Mouse (Mus musculus): Measurements from ENCODE around the gene Sstr5. TPM values are rescaled to one million over a fixed set of nuclear protein-coding genes. Genes with fewer than 3 reads are reported as not detected.

The Sstr5 gene
- polyA plus RNA-seq, 1 experiment = not detected

- Histone ChIP-seq H3K79me2 (ENCODE audit: control insufficient read depth, insufficient read depth) (no peaks in the 10 kb centered on the region), H3K27me3 (ENCODE audit: control insufficient read depth, insufficient read depth, insufficient read length) (peaks cover 10% of the 10 kb centered on the region), H3K36me3 (ENCODE audit: control insufficient read depth, insufficient read depth) (no peaks in the 10 kb centered on the region), H3K4me3 (ENCODE audit: insufficient read depth, poor library complexity, severe bottlenecking) (no peak overlapping the region), H3ac (ENCODE audit: control insufficient read depth, insufficient read length, low read depth) (no peak overlapping the region), H3K79me3 (ENCODE audit: low read depth) (no peaks in the 10 kb centered on the region)
- TF ChIP-seq FOSL1 (IDR thresholded peaks at IDR 0.05; ENCODE audit: insufficient read depth, low read length, poor library complexity, severe bottlenecking) = no peak
- no peak for TF ChIP-seq MYOG (IDR thresholded peaks at IDR 0.05; ENCODE audit: control insufficient read depth, extremely low read depth, insufficient read length)
- no peak for TF ChIP-seq CEBPB (IDR thresholded peaks at IDR 0.05; ENCODE audit: low read depth)
- TF ChIP-seq MAX (IDR thresholded peaks at IDR 0.05) = no peak
- no peak for TF ChIP-seq USF1 (IDR thresholded peaks at IDR 0.05; ENCODE audit: low read depth)
Measured at GRCm38 (mm10) chr17:25522080-25522479, 25.0 kb upstream of the Sstr5 start.

GRCm38 (mm10) chr17:25520492-25520891, 23.4 kb upstream of the Sstr5 start:
- H3ac ChIP-seq (ENCODE audit: control insufficient read depth, insufficient read length, low read depth) = no peak overlapping the region
- no peak overlapping the region for H3K4me3 ChIP-seq (ENCODE audit: insufficient read depth, poor library complexity, severe bottlenecking)
- H3K79me2 ChIP-seq (ENCODE audit: control insufficient read depth, insufficient read depth) = no peaks in the 10 kb centered on the region
- TF ChIP-seq MAX (IDR thresholded peaks at IDR 0.05) (no peak), CTCF (IDR thresholded peaks at IDR 0.05; ENCODE audit: control insufficient read depth, insufficient read depth, insufficient read length) (no peak), USF1 (IDR thresholded peaks at IDR 0.05; ENCODE audit: low read depth) (no peak)
- no peaks in the 10 kb centered on the region for H3K79me3 ChIP-seq (ENCODE audit: low read depth)
- no peaks in the 10 kb centered on the region for H3K36me3 ChIP-seq (ENCODE audit: control insufficient read depth, insufficient read depth)
- H3K27me3 ChIP-seq (ENCODE audit: control insufficient read depth, insufficient read depth, insufficient read length) = peaks cover 10% of the 10 kb centered on the region

- TF ChIP-seq CEBPB (IDR thresholded peaks at IDR 0.05; ENCODE audit: low read depth) (no peak), CTCF (IDR thresholded peaks at IDR 0.05; ENCODE audit: control insufficient read depth, insufficient read depth, insufficient read length) (no peak), USF1 (IDR thresholded peaks at IDR 0.05; ENCODE audit: low read depth) (no peak)
- H3K79me3 ChIP-seq (ENCODE audit: low read depth) = no peaks in the 10 kb centered on the region
- no peaks in the 10 kb centered on the region for H3K36me3 ChIP-seq (ENCODE audit: control insufficient read depth, insufficient read depth)
- peaks cover 10% of the 10 kb centered on the region for H3K27me3 ChIP-seq (ENCODE audit: control insufficient read depth, insufficient read depth, insufficient read length)
- no peak overlapping the region for H3K4me3 ChIP-seq (ENCODE audit: insufficient read depth, poor library complexity, severe bottlenecking)
- no peaks in the 10 kb centered on the region for H3K79me2 ChIP-seq (ENCODE audit: control insufficient read depth, insufficient read depth)
- no peak overlapping the region for H3ac ChIP-seq (ENCODE audit: control insufficient read depth, insufficient read length, low read depth)
Measured at GRCm38 (mm10) chr17:25519511-25519910, 22.4 kb upstream of the Sstr5 start.

- H3K79me3 ChIP-seq (ENCODE audit: low read depth) = no peaks in the 10 kb centered on the region
- H3K36me3 ChIP-seq (ENCODE audit: control insufficient read depth, insufficient read depth) = no peaks in the 10 kb centered on the region
- H3ac ChIP-seq (ENCODE audit: control insufficient read depth, insufficient read length, low read depth) = no peak overlapping the region
- H3K79me2 ChIP-seq (ENCODE audit: control insufficient read depth, insufficient read depth) = no peaks in the 10 kb centered on the region
- no peak overlapping the region for H3K4me3 ChIP-seq (ENCODE audit: insufficient read depth, poor library complexity, severe bottlenecking)
- no peak for TF ChIP-seq MYOG (IDR thresholded peaks at IDR 0.05; ENCODE audit: control insufficient read depth, extremely low read depth, insufficient read length)
- no peak for TF ChIP-seq MYOD1 (IDR thresholded peaks at IDR 0.05; ENCODE audit: control insufficient read depth, insufficient read length, low read depth)
- TF ChIP-seq FOSL1 (IDR thresholded peaks at IDR 0.05; ENCODE audit: insufficient read depth, low read length, poor library complexity, severe bottlenecking) = no peak
- no peak for TF ChIP-seq MAX (IDR thresholded peaks at IDR 0.05)
- no peak for TF ChIP-seq CEBPB (IDR thresholded peaks at IDR 0.05; ENCODE audit: low read depth)
- no peak for TF ChIP-seq USF1 (IDR thresholded peaks at IDR 0.05; ENCODE audit: low read depth)
- TF ChIP-seq CTCF (IDR thresholded peaks at IDR 0.05; ENCODE audit: control insufficient read depth, insufficient read depth, insufficient read length) = no peak
- peaks cover 10% of the 10 kb centered on the region for H3K27me3 ChIP-seq (ENCODE audit: control insufficient read depth, insufficient read depth, insufficient read length)
Measured at GRCm38 (mm10) chr17:25518144-25518543, 21.1 kb upstream of the Sstr5 start.

GRCm38 (mm10) chr17:25516315-25516714, 19.2 kb upstream of the Sstr5 start:
- TF ChIP-seq MYOD1 (IDR thresholded peaks at IDR 0.05; ENCODE audit: control insufficient read depth, insufficient read length, low read depth) = no peak
- no peak for TF ChIP-seq CEBPB (IDR thresholded peaks at IDR 0.05; ENCODE audit: low read depth)
- no peak for TF ChIP-seq MYOG (IDR thresholded peaks at IDR 0.05; ENCODE audit: control insufficient read depth, extremely low read depth, insufficient read length)
- no peak for TF ChIP-seq FOSL1 (IDR thresholded peaks at IDR 0.05; ENCODE audit: insufficient read depth, low read length, poor library complexity, severe bottlenecking)
- TF ChIP-seq USF1 (IDR thresholded peaks at IDR 0.05; ENCODE audit: low read depth) = no peak
- no peak for TF ChIP-seq CTCF (IDR thresholded peaks at IDR 0.05; ENCODE audit: control insufficient read depth, insufficient read depth, insufficient read length)
- no peak for TF ChIP-seq MAX (IDR thresholded peaks at IDR 0.05)
- no peaks in the 10 kb centered on the region for H3K36me3 ChIP-seq (ENCODE audit: control insufficient read depth, insufficient read depth)
- H3ac ChIP-seq (ENCODE audit: control insufficient read depth, insufficient read length, low read depth) = no peak overlapping the region
- H3K79me2 ChIP-seq (ENCODE audit: control insufficient read depth, insufficient read depth) = no peaks in the 10 kb centered on the region
- no peak overlapping the region for H3K4me3 ChIP-seq (ENCODE audit: insufficient read depth, poor library complexity, severe bottlenecking)
- peaks cover 7% of the 10 kb centered on the region for H3K27me3 ChIP-seq (ENCODE audit: control insufficient read depth, insufficient read depth, insufficient read length)
- no peaks in the 10 kb centered on the region for H3K79me3 ChIP-seq (ENCODE audit: low read depth)

- TF ChIP-seq CTCF (IDR thresholded peaks at IDR 0.05; ENCODE audit: control insufficient read depth, insufficient read depth, insufficient read length) (no peak), FOSL1 (IDR thresholded peaks at IDR 0.05; ENCODE audit: insufficient read depth, low read length, poor library complexity, severe bottlenecking) (no peak), MYOG (IDR thresholded peaks at IDR 0.05; ENCODE audit: control insufficient read depth, extremely low read depth, insufficient read length) (no peak), MYOD1 (IDR thresholded peaks at IDR 0.05; ENCODE audit: control insufficient read depth, insufficient read length, low read depth) (no peak), CEBPB (IDR thresholded peaks at IDR 0.05; ENCODE audit: low read depth) (no peak), MAX (IDR thresholded peaks at IDR 0.05) (no peak)
- no peaks in the 10 kb centered on the region for H3K79me2 ChIP-seq (ENCODE audit: control insufficient read depth, insufficient read depth)
- peaks cover 7% of the 10 kb centered on the region for H3K27me3 ChIP-seq (ENCODE audit: control insufficient read depth, insufficient read depth, insufficient read length)
- no peak overlapping the region for H3K4me3 ChIP-seq (ENCODE audit: insufficient read depth, poor library complexity, severe bottlenecking)
- no peaks in the 10 kb centered on the region for H3K79me3 ChIP-seq (ENCODE audit: low read depth)
- no peaks in the 10 kb centered on the region for H3K36me3 ChIP-seq (ENCODE audit: control insufficient read depth, insufficient read depth)
- H3ac ChIP-seq (ENCODE audit: control insufficient read depth, insufficient read length, low read depth) = no peak overlapping the region
Measured at GRCm38 (mm10) chr17:25514055-25514454, 17.0 kb upstream of the Sstr5 start.
